Mouse (Mus musculus) kidney, embryonic 14.5 days (tissue): ENCODE measurements around the gene Styk1. TPM values are rescaled to one million over a fixed set of nuclear protein-coding genes. Genes with fewer than 3 reads are reported as not detected.

Experiments
- ATAC-seq: fragments of 200-750 bp; cut with Nextera tagmentation; 2 replicates; pipeline ENCODE4 v1.8.0; 2017; ENCODE audit warnings: moderate number of reproducible peaks, mild to moderate bottlenecking, moderate TSS enrichment, moderate library complexity; ENCODE audit not compliant: low FRiP score, low TSS enrichment
- H3K27ac ChIP-seq: fragments of 300-500 bp; sonication (generic); 2 replicates; pipeline ENCODE4 v1.5.1; 2014; ENCODE audit warnings: low read depth, mild to moderate bottlenecking, low read length, moderate library complexity, mixed read lengths
- H3K27me3 ChIP-seq: fragments of 300-500 bp; sonication (generic); 2 replicates; pipeline ENCODE4 v1.6.1; 2014; ENCODE audit warnings: mild to moderate bottlenecking, low read length; ENCODE audit not compliant: control insufficient read depth, insufficient read depth
- H3K36me3 ChIP-seq: fragments of 300-500 bp; sonication (generic); 2 replicates; pipeline ENCODE4 v1.6.1; 2014; ENCODE audit warnings: low read length, mixed read lengths; ENCODE audit not compliant: control insufficient read depth, insufficient read depth
- H3K4me1 ChIP-seq: fragments of 300-500 bp; sonication (generic); 2 replicates; pipeline ENCODE4 v1.6.1; 2014; ENCODE audit warnings: low read length, mixed read lengths; ENCODE audit not compliant: control insufficient read depth, insufficient read depth
- H3K4me2 ChIP-seq: fragments of 300-500 bp; sonication (generic); replicated peaks from 2 replicates; pipeline ENCODE4 v1.6.1; 2014; ENCODE audit warnings: low read depth, mild to moderate bottlenecking, low read length
- H3K4me3 ChIP-seq: fragments of 300-500 bp; sonication (generic); 2 replicates; pipeline ENCODE4 v1.5.1; 2014; ENCODE audit warnings: mild to moderate bottlenecking, low read length
- H3K9ac ChIP-seq: fragments of 300-500 bp; sonication (generic); 2 replicates; pipeline ENCODE4 v1.6.1; 2014; ENCODE audit warnings: low read depth, mild to moderate bottlenecking, low read length, moderate library complexity
- H3K9me3 ChIP-seq: fragments of 300-500 bp; sonication (generic); 2 replicates; pipeline ENCODE4 v1.6.1; 2016; ENCODE audit warnings: low read length; ENCODE audit not compliant: control insufficient read depth
- WGBS: fragments of 180-500 bp; shearing (Covaris S2); extraction: QIAGEN DNeasy Blood & Tissue Kit; methylation state at CpG from one replicate; pipeline ENCODE4 v1.1.7; 2014; 5-methylcytosine and 5-hydroxymethylcytosine counted together
- polyA plus RNA-seq: library from polyadenylated mRNA; unstranded; fragments of >200 nt; fragmentation: Nextera tagmentation; extraction: Ambion mirVana; gene quantifications from 2 replicates; pipeline ENCODE4 v1.2.1, GENCODE M21; 2014

Styk1 gene
- polyA plus RNA-seq, 1 experiment from 2014 or later, result 5.0 TPM

DNA sequence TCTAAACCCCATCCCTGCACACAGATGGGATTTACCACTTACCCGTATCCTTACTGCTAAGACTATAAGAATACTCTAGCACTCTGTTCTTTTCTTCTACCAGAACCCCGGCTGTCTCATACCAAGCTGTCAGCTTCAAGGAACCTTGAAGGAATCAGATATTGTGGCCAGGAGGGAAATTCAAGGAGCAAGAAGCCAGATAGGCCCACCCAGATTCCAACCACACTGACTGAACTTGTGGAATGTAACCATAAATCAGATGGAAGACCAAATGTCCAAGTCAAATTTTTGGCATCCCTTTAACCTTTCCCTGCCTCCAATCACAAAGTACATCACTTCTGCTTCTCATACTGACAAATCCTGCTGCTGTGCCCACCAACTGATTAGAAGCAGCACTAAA is 6.4 kb downstream of the Styk1 start:
- ATAC-seq, result peak; percentile 84
- Histone ChIP-seq H3K27ac (no peak overlapping the region), H3K4me2 (no peak overlapping the region), H3K36me3 (no peaks in the 10 kb centered on the region), H3K4me3 (no peak overlapping the region), H3K27me3 (no peaks in the 10 kb centered on the region), H3K9ac (no peak overlapping the region), H3K4me1 (no peaks in the 10 kb centered on the region), H3K9me3 (no peaks in the 10 kb centered on the region)
- 42% methylated on average over 2 of the region's 2 CpGs for WGBS

DNA sequence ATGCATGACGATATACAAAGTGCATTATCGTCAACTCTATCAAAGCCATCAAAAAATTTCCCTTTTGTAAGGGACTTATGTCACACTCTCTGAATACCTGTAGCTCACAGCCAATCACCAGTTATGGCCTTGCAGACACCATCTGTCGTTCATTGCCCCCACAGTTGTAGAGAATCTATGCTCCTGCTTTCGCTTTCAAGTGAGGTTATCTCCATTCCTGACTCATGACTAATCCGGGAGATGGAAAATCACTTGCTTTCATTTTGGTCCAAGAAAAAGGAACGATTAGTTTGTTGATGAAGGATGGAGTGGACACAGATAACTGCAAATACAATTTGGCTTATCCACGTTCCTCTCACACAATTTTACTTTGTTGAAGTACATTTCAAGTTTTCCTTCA is 9.1 kb downstream of the Styk1 start:
- no peaks in the 10 kb centered on the region for H3K4me1 ChIP-seq
- ATAC-seq, result no peak
- no peaks in the 10 kb centered on the region for H3K27me3 ChIP-seq
- H3K9ac ChIP-seq, result no peak overlapping the region
- H3K4me3 ChIP-seq, result no peak overlapping the region
- no peak overlapping the region for H3K27ac ChIP-seq
- H3K4me2 ChIP-seq, result no peak overlapping the region
- H3K36me3 ChIP-seq, result no peaks in the 10 kb centered on the region
- WGBS, result 84% methylated on average over 7 of the region's 7 CpGs
- H3K9me3 ChIP-seq, result no peaks in the 10 kb centered on the region

- Histone ChIP-seq H3K4me1 (no peaks in the 10 kb centered on the region), H3K27me3 (no peaks in the 10 kb centered on the region), H3K4me2 (no peak overlapping the region), H3K4me3 (no peak overlapping the region), H3K36me3 (no peaks in the 10 kb centered on the region), H3K27ac (no peak overlapping the region), H3K9me3 (no peaks in the 10 kb centered on the region), H3K9ac (no peak overlapping the region)
- 64% methylated on average over 3 of the region's 3 CpGs for WGBS
- no peak for ATAC-seq
Observed at GRCm38 (mm10) chr6:131340082-131340481, 13.3 kb downstream of the Styk1 start.

DNA sequence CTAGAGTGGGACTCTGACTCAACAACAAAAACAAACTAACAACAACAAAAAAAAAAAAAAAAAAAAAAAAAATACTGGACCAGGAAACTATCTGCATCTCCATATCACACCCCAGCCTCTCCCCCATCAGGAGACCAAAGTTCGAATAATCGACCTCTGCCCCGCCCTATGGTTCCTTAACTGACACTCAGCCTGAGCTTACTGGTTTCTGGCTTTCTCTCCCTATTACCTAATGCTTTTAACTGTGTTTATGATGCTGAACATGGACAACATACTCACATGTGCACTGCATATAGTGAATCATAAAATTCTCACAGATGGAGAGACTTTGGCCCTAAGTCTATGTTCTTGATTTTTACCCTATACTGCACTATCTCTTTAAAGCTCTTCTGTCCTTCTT is 14.1 kb downstream of the Styk1 start:
- H3K36me3 ChIP-seq, result no peaks in the 10 kb centered on the region
- no peak overlapping the region for H3K27ac ChIP-seq
- H3K4me2 ChIP-seq, result no peak overlapping the region
- no peak overlapping the region for H3K4me3 ChIP-seq
- no peak overlapping the region for H3K9ac ChIP-seq
- H3K9me3 ChIP-seq, result no peaks in the 10 kb centered on the region
- H3K4me1 ChIP-seq, result no peaks in the 10 kb centered on the region
- no peak for ATAC-seq
- 87% methylated on average over 3 of the region's 3 CpGs for WGBS
- H3K27me3 ChIP-seq, result no peaks in the 10 kb centered on the region

GRCm38 (mm10) chr6:131338787-131339186 is 14.6 kb downstream of the Styk1 start:
- ATAC-seq, result no peak

DNA sequence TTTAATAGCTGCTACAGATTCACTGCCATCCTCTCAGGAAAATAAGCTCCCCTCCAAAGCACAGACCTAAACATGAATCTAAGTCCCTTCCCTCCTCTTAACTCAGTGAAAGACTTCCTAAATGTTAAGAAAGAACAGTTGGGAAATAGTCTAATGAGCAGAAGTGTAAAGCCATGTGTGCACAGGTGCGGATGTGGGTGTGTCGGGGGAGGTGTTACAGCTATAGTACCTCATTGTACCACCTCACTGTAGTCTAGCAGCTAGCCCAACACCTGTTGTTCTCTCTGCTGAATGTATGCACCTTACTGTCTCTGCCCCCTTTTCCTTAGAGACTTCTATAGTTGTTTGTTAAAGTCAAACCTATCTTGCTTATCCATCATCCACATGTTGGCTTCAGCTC is 26.3 kb downstream of the Styk1 start:
- Histone ChIP-seq H3K4me1 (no peaks in the 10 kb centered on the region), H3K4me3 (no peak overlapping the region), H3K9me3 (no peaks in the 10 kb centered on the region), H3K9ac (no peak overlapping the region), H3K4me2 (no peak overlapping the region), H3K27me3 (no peaks in the 10 kb centered on the region), H3K27ac (no peak overlapping the region), H3K36me3 (no peaks in the 10 kb centered on the region)
- 91% methylated on average over 2 of the region's 2 CpGs for WGBS
- ATAC-seq, result no peak

More at GRCm38 (mm10) chr6:131338787-131339186, 14.6 kb downstream of the Styk1 start:
- Histone ChIP-seq H3K27me3 (no peaks in the 10 kb centered on the region), H3K4me1 (no peaks in the 10 kb centered on the region), H3K27ac (no peak overlapping the region), H3K36me3 (no peaks in the 10 kb centered on the region), H3K9me3 (no peaks in the 10 kb centered on the region), H3K9ac (no peak overlapping the region), H3K4me3 (no peak overlapping the region), H3K4me2 (no peak overlapping the region)
- WGBS, result 79% methylated on average over 1 of the region's 1 CpGs

DNA sequence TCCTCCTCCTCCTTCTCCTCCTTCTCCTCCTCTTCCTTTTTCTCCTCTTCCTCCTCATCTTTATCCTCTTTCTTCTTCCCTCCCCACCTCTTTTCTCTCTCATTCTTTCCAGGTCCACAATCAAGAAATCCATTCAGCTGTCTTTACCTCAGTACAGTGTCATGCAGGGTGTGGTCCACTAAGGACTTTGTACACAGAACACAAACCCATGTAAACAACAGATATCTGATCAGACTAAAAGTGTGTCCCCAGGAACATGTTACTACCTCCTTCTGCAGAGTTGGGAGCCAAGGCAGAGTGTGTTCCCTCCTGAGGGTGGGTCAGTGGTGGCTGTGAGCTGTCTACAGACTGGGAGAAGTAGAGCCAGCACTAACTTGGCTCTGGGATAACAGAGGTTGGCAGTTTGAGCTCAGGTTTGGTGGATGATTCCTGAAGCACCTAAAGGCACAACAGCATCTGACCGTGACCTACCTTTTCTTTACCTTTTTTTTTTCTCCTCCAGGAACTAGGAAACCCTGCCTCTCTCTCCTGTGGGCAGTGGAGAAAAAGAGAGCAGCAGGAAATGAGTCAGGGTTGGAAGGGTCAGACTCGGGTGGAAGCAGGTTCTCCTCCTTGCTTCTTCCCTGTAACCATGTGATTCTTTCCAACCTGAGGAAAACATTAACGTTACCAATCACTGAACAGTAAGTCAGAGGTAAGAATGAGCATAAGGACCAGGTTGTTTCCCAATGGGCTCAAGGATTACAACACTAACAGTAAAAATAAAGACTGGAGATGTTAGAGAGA is 31.4 kb downstream of the Styk1 start:
- no peak for ATAC-seq

DNA sequence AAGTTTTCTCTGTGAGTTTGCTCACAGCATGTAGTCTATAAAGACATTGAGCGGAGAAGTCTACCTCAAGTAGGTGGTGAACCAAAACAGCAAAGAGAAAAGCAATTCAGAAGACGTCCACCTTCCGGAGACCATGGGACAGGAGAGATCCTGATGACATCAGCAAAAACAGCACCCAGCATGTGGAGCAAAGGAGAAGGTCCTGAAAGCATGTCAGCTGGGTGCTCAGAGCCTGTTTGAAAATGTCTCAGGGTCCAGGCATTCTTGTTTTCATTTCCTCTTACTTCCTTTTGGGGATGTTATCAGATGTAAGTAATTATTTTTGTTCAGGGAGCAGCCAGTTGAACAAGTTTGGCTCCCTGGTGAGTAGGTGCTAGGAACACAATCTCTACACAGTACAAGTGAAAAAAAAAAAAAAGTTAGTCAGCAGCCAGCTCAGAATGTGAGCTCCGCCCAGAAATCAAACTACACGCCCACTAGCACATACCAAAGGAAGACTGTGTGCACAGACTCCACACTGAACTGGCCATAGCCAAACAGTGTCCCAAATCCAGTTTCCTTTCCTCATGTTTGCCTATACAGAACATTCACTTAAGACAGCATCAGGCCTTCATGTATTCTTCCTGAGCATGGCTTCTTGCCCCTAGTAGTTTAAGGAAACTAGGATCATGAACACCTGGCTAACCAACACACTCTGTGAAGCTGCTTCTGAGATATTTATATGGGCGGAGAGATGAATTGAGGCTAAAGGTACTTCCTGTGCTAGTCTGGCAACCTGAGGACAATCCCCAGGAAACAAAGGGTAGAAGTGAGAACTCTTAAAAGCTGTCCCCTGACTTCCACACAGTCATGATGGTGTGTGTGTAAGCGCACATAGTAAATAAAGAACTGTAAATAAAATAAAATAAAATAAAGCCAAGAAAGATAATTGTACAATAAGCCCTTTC is 37.0 kb downstream of the Styk1 start:
- WGBS, result 83% methylated on average over 7 of the region's 7 CpGs
- Histone ChIP-seq H3K27ac (no peak overlapping the region), H3K4me3 (no peak overlapping the region), H3K36me3 (no peaks in the 10 kb centered on the region), H3K4me1 (no peaks in the 10 kb centered on the region), H3K4me2 (no peak overlapping the region), H3K27me3 (no peaks in the 10 kb centered on the region), H3K9me3 (no peaks in the 10 kb centered on the region), H3K9ac (no peak overlapping the region)
- ATAC-seq, result peak; percentile 43; the same call in 1 of the 2 replicates

More for the DNA sequence above, 31.4 kb downstream of the Styk1 start:
- WGBS, result 71% methylated on average over 3 of the region's 3 CpGs
- Histone ChIP-seq H3K4me3 (no peak overlapping the region), H3K4me1 (no peaks in the 10 kb centered on the region), H3K36me3 (no peaks in the 10 kb centered on the region), H3K4me2 (no peak overlapping the region), H3K27me3 (no peaks in the 10 kb centered on the region), H3K9ac (no peak overlapping the region), H3K27ac (no peak overlapping the region), H3K9me3 (no peaks in the 10 kb centered on the region)

- Histone ChIP-seq H3K4me1 (no peaks in the 10 kb centered on the region), H3K27me3 (no peaks in the 10 kb centered on the region), H3K4me2 (no peak overlapping the region), H3K36me3 (no peaks in the 10 kb centered on the region), H3K9ac (no peak overlapping the region), H3K9me3 (no peaks in the 10 kb centered on the region), H3K27ac (no peak overlapping the region), H3K4me3 (no peak overlapping the region)
- 68% methylated on average over 3 of the region's 3 CpGs for WGBS
- ATAC-seq, result no peak
Observed at GRCm38 (mm10) chr6:131308031-131308430, 45.4 kb downstream of the Styk1 start.
